Mouse (Mus musculus): Measurements from ENCODE around the gene Pced1b.
A peak's percentile ranks its signal among the peaks of the same experiment; 100 is the strongest.

The Pced1b gene

DNA sequence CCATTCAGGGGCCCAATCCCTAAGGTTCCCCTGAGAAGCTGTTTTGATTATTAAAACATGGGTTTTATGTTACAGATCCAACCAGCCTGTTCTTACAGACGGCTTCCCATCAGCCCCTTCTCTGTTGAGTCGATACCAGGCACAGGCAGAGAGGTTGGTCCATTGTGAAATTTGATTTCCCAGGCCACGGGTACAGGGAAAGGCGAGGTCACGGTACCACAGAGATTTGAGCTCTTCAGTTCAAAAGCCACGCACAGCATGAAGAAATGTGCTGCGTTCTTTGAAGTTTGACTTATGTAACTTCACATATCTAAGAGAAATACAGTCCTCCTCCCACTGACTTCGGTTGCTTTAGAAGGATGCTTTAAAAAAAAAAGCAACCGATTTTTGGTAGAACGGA is 39.8 kb downstream of the Pced1b start:
- DNase-seq (ENCODE audit: low spot score): peak; percentile 20

GRCm38 (mm10) chr15:97287436-97288143 is 40.7 kb downstream of the Pced1b start:
- no peak for DNase-seq (ENCODE audit: low spot score)

- no peak for DNase-seq (ENCODE audit: low spot score)
Observed at GRCm38 (mm10) chr15:97288690-97289089, 41.8 kb downstream of the Pced1b start.

GRCm38 (mm10) chr15:97289176-97289575 is 42.3 kb downstream of the Pced1b start:
- no peak for DNase-seq (ENCODE audit: low spot score)

GRCm38 (mm10) chr15:97290351-97290750 is 43.4 kb downstream of the Pced1b start:
- no peak for DNase-seq (ENCODE audit: low spot score)

DNA sequence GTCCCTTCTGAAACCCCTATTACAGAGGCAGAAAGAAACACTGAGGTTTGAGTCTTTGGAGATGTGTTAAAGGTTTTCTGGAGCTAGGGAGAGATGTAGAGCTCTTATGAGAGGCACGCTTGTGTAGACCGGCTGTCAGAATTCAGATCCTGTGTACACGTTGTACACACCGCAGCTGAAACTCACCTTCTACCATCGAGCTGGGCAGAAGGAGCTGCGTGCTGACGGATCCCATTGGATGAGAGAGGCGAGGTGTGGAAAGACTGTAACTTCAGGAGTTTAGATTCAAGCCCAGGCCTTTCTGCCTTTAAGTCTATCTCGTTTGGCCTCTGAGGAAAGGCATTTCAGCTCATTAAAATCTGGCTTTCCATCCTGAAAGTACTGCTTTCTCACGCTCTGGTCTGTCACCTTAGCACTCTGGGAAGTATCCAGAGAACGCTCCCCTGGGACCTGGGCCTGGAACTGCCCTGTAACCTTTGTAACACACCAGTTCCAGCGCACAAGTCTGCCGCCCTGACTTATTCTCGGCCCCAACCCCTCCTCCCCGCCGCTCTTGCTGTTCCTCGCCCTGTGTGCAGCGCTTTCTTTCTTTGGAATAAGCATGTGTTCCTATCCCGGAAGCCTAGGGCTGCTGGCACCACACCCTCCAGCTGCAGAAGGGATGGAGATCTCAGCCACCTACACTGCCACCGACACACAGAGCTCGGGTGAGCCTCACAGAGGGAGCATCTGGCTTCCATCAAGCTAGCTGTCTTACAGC is 44.6 kb downstream of the Pced1b start:
- DNase-seq (ENCODE audit: low spot score): no peak

DNA sequence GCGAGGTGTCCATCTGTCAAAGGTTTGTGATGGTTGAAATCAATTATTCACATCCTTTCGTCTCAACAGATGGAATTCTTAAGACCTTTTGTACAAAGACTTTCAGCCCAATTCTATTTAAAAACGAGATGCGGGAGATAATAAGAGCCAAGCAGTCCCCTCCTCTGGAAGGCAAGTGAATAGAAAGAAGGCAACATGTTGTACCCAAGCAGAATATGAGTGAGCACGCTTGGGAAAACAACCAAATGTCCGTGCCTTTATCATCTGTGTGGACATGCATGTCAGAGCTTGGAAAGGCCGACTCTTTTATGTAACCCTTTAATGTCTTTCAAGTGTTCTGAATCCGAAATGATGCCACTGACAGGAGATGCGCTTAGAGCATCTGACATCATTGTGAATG is 61.0 kb downstream of the Pced1b start:
- no peak for DNase-seq (ENCODE audit: low spot score)

- no peak for DNase-seq (ENCODE audit: low spot score)
Observed at GRCm38 (mm10) chr15:97309533-97309932, 62.6 kb downstream of the Pced1b start.

- no peak for DNase-seq (ENCODE audit: low spot score)
Observed at GRCm38 (mm10) chr15:97310251-97310650, 63.3 kb downstream of the Pced1b start.

DNA sequence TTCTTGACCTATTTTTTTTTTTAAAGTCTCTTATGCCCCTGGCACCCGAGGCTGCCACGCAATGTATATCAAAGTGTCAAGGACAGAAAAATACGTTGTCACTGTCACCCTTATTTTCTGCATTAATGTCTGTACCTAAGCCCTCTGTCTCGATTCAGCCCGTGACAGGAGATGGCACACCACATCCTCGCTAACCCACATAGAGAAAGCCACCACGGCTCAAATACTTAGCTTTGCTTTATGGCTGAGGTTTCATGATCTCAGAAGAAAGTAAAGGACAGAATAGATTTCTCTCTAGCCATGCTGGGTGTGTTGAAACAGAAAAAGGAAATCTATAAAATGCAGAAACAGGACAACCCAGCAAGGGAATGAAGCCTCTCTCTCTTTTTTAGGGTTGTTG is 64.3 kb downstream of the Pced1b start:
- no peak for DNase-seq (ENCODE audit: low spot score)

DNA sequence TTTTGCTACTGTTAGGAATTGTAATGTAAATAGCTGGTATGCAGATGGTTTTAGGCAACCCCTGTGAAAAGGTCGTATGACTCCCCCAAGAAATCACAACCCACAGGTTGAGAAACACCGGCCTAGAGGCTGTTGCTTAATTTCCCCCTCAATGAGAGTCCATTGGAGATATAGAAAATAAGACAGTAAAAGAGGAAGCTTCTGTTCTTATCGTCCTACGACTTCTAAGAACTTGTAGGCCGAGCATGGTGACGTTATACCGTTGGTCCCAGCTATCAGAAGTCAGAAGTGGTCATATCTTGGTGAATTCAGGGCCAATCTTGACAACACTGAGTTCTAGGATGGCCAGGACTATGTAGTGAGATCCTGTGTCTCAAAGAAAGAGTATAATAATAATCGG is 65.0 kb downstream of the Pced1b start:
- DNase-seq (ENCODE audit: low spot score): no peak

GRCm38 (mm10) chr15:97314720-97315421 is 68.0 kb downstream of the Pced1b start:
- no peak for DNase-seq (ENCODE audit: low spot score)

DNA sequence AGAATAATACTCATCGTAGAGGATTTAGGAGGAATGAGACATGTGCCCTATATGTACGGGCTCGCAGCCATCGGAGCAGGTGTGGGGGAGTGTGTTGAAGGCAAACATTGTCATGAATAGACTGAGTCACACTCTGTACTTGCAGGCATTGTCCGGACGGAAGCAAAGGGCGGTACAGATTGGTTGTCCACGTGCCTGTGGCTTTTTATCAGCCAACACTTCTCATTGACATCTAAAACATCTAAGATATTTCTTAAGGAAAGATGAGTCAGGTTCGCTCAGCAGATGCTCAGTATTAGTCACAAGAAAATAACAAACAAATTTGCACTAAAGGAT is 68.5 kb downstream of the Pced1b start:
- DNase-seq (ENCODE audit: low spot score): no peak

- DNase-seq (ENCODE audit: low spot score): no peak
Observed at GRCm38 (mm10) chr15:97318365-97319001, 71.6 kb downstream of the Pced1b start.

- DNase-seq (ENCODE audit: low spot score): no peak
Observed at GRCm38 (mm10) chr15:97322821-97323220, 75.9 kb downstream of the Pced1b start.

GRCm38 (mm10) chr15:97323466-97323865 is 76.6 kb downstream of the Pced1b start:
- no peak for DNase-seq (ENCODE audit: low spot score)

DNA sequence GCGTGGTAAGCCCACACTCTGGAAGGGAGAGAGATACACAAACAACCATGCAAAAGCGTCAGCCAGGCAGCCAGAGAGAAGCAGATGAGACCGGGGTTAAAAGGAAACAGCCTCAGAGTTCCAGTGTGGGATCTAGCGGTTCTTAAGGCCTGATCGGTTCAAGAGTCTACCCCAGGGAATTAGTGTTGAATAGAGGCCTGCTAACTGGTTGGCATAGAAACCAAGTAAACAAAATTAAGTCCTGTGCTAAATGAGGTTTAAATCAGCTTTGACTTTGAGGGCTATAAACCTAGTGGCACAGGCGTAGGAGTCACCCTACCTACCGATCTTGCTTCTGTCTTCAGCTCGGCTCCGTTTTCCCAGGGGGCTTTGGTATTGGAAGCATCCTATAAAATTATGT is 77.4 kb downstream of the Pced1b start:
- peak; percentile 22 for DNase-seq (ENCODE audit: low spot score)

GRCm38 (mm10) chr15:97327500-97328081 is 80.7 kb downstream of the Pced1b start:
- peak; percentile 42 for DNase-seq (ENCODE audit: low spot score)

GRCm38 (mm10) chr15:97332582-97332981 is 85.7 kb downstream of the Pced1b start:
- no peak for DNase-seq (ENCODE audit: low spot score)

DNA sequence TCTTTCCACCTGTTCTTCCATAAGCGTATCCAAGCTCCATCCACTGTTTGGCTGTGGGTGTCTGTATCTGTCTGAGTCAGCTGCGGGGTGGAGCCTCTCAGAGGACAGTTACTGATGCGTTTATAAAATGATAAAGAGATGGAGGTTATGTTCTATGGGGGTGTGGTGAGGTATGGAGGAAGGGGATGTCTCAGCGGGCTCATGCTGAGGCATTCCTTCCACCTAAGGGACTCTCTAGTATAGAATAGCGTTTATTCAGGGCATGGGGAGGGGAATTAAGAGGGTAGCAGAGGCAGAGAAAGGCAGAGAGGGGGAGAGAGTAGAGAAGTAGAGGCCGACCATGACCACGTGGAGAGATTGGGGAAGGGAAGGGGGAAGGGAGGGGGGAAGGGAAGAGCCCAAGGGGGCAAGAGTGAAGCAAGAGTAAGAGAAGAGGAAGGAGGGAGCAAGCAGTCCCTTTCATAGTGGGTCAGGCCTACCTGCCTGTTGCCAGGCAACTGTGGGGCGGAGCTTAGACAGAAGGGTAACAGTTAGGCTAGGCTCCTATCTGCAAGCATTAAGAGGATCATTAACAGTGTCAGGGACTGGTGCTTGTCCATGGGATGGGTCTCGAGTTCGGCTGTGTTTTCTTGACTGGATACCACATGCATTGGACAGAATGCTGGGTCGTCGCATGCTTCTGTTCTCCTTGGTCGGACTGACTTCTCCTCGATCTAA is 90.9 kb downstream of the Pced1b start:
- peak; percentile 36 for DNase-seq (ENCODE audit: low spot score)

- DNase-seq (ENCODE audit: low spot score): peak; percentile 37
Observed at GRCm38 (mm10) chr15:97338377-97339060, 91.6 kb downstream of the Pced1b start.

Measured in embryo, embryonic 10.5 days (tissue).